Mouse (Mus musculus): Measurements from ENCODE around the gene A030003K21Rik. TPM values are rescaled to one million over a fixed set of nuclear protein-coding genes. Genes with fewer than 3 reads are reported as not detected.
"Not testable (repeated sequence)": the region's sequence is repeated elsewhere in the genome, so short reads cannot be mapped to it uniquely, and the experiment has no call there.

The A030003K21Rik gene
- not detected in 2 replicates for polyA plus RNA-seq (2015; fragmentation: Nextera tagmentation; extraction: Ambion mirVana)

DNA sequence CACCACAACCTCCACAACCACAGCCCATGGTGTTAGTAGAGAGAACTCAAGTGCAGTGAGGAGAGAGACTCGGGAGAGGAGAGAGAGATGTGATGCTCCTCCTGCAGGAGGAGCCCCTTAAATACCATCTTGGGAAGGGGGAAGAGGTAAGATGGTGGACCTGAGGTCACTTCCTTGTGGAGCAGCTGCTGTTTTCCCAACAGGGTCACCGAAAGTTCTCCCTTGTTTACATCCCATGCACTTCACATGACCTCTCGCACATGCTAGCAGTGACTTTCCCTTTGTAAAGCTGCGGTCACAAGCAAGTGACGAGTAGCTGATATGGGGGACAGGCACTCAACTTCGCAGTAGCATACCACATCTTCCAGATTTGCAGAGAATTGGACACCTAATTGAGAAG, at the start of gene A030003K21Rik:
Gene A030003K21Rik, minus strand, starts transcription at position 94 of the 400 bp plus-strand sequence.
- not testable (repeated sequence) for ATAC-seq (ENCODE audit: insufficient read depth, low FRiP score); H3K9ac ChIP-seq (ENCODE audit: low read length); H3K9me3 ChIP-seq (replicated peaks; ENCODE audit: control insufficient read depth, low read length); H3K4me2 ChIP-seq (ENCODE audit: low read depth, low read length); H3K27ac ChIP-seq (ENCODE audit: low read length); H3K36me3 ChIP-seq (ENCODE audit: control insufficient read depth, insufficient read depth, low read length); H3K4me1 ChIP-seq (ENCODE audit: control insufficient read depth, insufficient read depth, low read length); H3K27me3 ChIP-seq (ENCODE audit: control insufficient read depth, insufficient read depth, low read length); H3K4me3 ChIP-seq (replicated peaks; ENCODE audit: low read length)
- WGBS: no CpG with 5 or more reads among the region's 6 CpGs

DNA sequence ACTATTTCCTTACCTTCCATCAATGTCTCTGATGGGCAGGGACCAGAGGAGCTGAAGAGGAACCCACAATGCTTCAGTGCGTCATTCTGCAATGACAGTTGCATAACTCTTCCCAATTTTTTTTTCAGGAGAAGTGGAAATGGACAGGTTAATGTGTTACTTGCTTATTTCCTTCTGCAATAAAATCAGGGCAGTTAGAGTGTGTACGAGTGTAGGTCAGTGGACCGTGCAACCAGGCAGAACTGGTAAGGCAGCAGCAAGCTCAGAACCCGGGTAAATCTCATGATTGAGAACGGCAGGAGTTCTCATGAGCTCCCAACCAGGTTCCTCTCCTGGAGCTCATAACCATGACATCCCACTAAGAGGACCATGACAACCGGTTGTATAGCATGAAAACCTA, 48.9 kb upstream of the A030003K21Rik start:
- no peaks in the 10 kb centered on the region for H3K4me1 ChIP-seq (ENCODE audit: control insufficient read depth, insufficient read depth, low read length)
- WGBS: 89% methylated on average over 6 of the region's 6 CpGs
- H3K4me3 ChIP-seq (replicated peaks; ENCODE audit: low read length): no peak overlapping the region
- no peak overlapping the region for H3K4me2 ChIP-seq (ENCODE audit: low read depth, low read length)
- H3K27me3 ChIP-seq (ENCODE audit: control insufficient read depth, insufficient read depth, low read length): no peaks in the 10 kb centered on the region
- H3K27ac ChIP-seq (ENCODE audit: low read length): no peak overlapping the region
- H3K9ac ChIP-seq (ENCODE audit: low read length): no peak overlapping the region
- no peaks in the 10 kb centered on the region for H3K36me3 ChIP-seq (ENCODE audit: control insufficient read depth, insufficient read depth, low read length)
- ATAC-seq (ENCODE audit: insufficient read depth, low FRiP score): no peak
- no peaks in the 10 kb centered on the region for H3K9me3 ChIP-seq (replicated peaks; ENCODE audit: control insufficient read depth, low read length)

DNA sequence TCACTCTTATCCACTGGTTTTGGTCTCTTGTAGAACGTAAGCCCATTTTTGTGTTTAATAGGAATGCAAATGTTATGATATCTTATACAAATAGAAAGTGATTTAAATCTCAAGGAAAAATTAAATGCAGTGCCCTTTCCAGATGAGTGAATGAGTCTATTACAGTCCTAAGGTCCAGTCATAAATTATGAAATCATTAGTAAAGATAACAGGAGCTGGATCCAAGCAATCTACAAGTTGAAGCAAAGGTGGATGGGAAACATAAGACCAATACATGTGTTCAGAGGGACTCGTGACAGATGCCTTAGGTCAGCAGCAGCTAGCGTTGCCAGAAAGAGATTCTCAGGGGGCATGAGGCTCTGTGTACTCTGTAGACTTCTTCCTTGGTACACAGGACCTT, 48.4 kb upstream of the A030003K21Rik start:
- Histone ChIP-seq H3K4me2 (ENCODE audit: low read depth, low read length) (no peak overlapping the region), H3K27me3 (ENCODE audit: control insufficient read depth, insufficient read depth, low read length) (no peaks in the 10 kb centered on the region), H3K9me3 (replicated peaks; ENCODE audit: control insufficient read depth, low read length) (no peaks in the 10 kb centered on the region), H3K36me3 (ENCODE audit: control insufficient read depth, insufficient read depth, low read length) (no peaks in the 10 kb centered on the region), H3K4me1 (ENCODE audit: control insufficient read depth, insufficient read depth, low read length) (no peaks in the 10 kb centered on the region), H3K27ac (ENCODE audit: low read length) (no peak overlapping the region), H3K4me3 (replicated peaks; ENCODE audit: low read length) (no peak overlapping the region), H3K9ac (ENCODE audit: low read length) (no peak overlapping the region)
- no peak for ATAC-seq (ENCODE audit: insufficient read depth, low FRiP score)
- 66% methylated on average over 3 of the region's 3 CpGs for WGBS

DNA sequence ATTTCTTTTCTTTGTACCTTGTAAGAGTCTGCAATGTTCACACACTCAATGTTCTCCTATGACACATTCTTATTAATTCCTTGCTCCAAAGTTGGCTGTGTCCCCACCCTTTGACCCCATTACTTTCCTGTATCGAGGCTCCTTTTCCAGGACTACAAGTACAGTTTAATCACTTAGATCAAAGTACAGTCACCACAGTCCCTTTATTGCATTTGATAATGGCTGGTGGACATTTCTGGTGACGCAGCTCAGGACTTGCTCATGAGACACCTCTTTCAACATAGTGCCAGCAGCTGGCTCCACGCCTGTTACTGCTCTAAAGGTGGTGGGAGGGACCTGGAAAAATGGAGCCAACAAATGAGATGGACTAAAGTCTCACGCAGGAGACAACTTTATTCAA, 47.9 kb upstream of the A030003K21Rik start:
- no peaks in the 10 kb centered on the region for H3K4me1 ChIP-seq (ENCODE audit: control insufficient read depth, insufficient read depth, low read length)
- H3K9ac ChIP-seq (ENCODE audit: low read length): no peak overlapping the region
- no peak overlapping the region for H3K27ac ChIP-seq (ENCODE audit: low read length)
- WGBS: 50% methylated on average over 4 of the region's 4 CpGs
- H3K4me3 ChIP-seq (replicated peaks; ENCODE audit: low read length): no peak overlapping the region
- no peak overlapping the region for H3K4me2 ChIP-seq (ENCODE audit: low read depth, low read length)
- peak; percentile 74 for ATAC-seq (ENCODE audit: insufficient read depth, low FRiP score)
- no peaks in the 10 kb centered on the region for H3K9me3 ChIP-seq (replicated peaks; ENCODE audit: control insufficient read depth, low read length)
- H3K27me3 ChIP-seq (ENCODE audit: control insufficient read depth, insufficient read depth, low read length): no peaks in the 10 kb centered on the region
- H3K36me3 ChIP-seq (ENCODE audit: control insufficient read depth, insufficient read depth, low read length): no peaks in the 10 kb centered on the region

DNA sequence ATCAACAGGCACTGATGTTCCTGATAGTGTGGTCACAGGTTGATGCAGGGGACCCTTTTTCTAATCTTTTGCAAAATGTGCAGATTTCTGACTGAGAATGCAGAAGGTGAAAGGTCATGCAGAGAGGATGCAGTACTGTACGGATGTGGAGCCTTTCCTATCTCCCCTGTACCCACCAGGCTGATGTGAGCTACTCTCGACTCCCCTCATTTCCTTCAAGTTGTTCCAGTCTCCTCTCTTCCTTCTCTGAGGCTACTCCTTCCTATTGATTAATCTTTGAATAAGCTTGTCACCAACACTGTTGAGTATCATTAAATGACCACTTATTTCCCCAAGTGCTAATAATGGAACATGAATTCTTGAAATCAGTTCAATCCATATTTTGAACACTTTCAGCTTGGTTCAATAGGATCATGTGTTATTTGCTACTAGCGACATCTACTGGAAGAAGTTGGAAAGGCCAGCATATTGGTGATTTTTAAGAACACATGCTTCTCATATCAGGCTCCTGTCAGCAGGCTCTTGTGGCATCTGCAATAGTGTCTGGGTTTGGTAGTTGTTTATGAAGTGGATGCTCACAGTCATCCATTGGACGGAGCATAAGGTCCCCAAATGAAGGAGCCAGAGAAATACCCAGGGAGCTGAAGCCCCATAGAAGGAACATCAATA, 44.5 kb upstream of the A030003K21Rik start:
- Histone ChIP-seq H3K27me3 (ENCODE audit: control insufficient read depth, insufficient read depth, low read length) (no peaks in the 10 kb centered on the region), H3K4me3 (replicated peaks; ENCODE audit: low read length) (no peak overlapping the region), H3K4me1 (ENCODE audit: control insufficient read depth, insufficient read depth, low read length) (no peaks in the 10 kb centered on the region), H3K27ac (ENCODE audit: low read length) (no peak overlapping the region), H3K9ac (ENCODE audit: low read length) (no peak overlapping the region), H3K9me3 (replicated peaks; ENCODE audit: control insufficient read depth, low read length) (peaks cover 6% of the 10 kb centered on the region; the same call in 1 of the 2 replicates), H3K4me2 (ENCODE audit: low read depth, low read length) (no peak overlapping the region), H3K36me3 (ENCODE audit: control insufficient read depth, insufficient read depth, low read length) (no peaks in the 10 kb centered on the region)
- ATAC-seq (ENCODE audit: insufficient read depth, low FRiP score): no peak
- 26% methylated on average over 4 of the region's 4 CpGs for WGBS

DNA sequence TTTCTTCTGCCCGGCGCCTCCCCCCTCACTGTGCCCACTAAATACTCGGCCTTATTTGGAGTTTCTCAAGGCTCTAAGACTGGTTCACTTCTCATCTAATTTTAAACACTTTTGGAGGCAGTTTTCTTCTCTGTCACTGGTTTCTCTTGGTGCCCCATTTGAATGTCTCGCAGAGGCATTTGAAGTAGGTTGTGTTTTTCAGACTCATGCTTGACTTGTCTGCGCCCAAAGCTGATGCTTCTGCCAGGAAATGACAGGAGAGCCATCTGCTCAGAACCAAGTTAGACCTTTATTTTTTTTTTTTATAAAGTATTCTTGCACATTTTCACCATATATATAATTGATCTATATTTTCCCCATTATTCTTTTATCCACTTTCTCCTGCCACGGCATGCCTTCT, 43.5 kb upstream of the A030003K21Rik start:
- Histone ChIP-seq H3K27me3 (ENCODE audit: control insufficient read depth, insufficient read depth, low read length) (no peaks in the 10 kb centered on the region), H3K4me1 (ENCODE audit: control insufficient read depth, insufficient read depth, low read length) (no peaks in the 10 kb centered on the region), H3K9me3 (replicated peaks; ENCODE audit: control insufficient read depth, low read length) (peaks cover 6% of the 10 kb centered on the region; the same call in 1 of the 2 replicates), H3K27ac (ENCODE audit: low read length) (no peak overlapping the region), H3K36me3 (ENCODE audit: control insufficient read depth, insufficient read depth, low read length) (no peaks in the 10 kb centered on the region), H3K4me2 (ENCODE audit: low read depth, low read length) (no peak overlapping the region), H3K9ac (ENCODE audit: low read length) (no peak overlapping the region), H3K4me3 (replicated peaks; ENCODE audit: low read length) (no peak overlapping the region)
- no peak for ATAC-seq (ENCODE audit: insufficient read depth, low FRiP score)
- 89% methylated on average over 6 of the region's 6 CpGs for WGBS

DNA sequence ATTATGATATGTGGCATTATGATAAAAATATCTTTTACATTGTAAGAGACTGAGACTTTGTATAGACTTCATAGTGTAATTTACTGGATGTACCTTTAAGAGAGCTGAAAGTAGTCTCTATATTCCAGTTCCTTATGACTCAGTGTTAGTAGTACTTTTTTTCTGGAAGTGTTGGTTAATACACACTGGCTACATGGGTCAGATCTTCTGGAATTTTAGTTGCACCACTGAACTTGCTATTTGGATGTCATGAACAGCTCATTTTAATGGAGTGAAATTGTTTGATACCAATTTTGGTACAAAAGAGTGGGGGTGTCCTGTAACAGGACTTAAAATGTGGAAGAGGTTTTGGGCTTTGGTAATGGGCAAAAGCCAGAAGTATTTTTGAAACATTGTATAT, 34.7 kb upstream of the A030003K21Rik start:
- H3K9ac ChIP-seq (ENCODE audit: low read length): no peak overlapping the region
- H3K9me3 ChIP-seq (replicated peaks; ENCODE audit: control insufficient read depth, low read length): no peaks in the 10 kb centered on the region
- H3K27ac ChIP-seq (ENCODE audit: low read length): no peak overlapping the region
- no peak overlapping the region for H3K4me2 ChIP-seq (ENCODE audit: low read depth, low read length)
- H3K4me1 ChIP-seq (ENCODE audit: control insufficient read depth, insufficient read depth, low read length): no peaks in the 10 kb centered on the region
- no peaks in the 10 kb centered on the region for H3K27me3 ChIP-seq (ENCODE audit: control insufficient read depth, insufficient read depth, low read length)
- no peak for ATAC-seq (ENCODE audit: insufficient read depth, low FRiP score)
- H3K36me3 ChIP-seq (ENCODE audit: control insufficient read depth, insufficient read depth, low read length): no peaks in the 10 kb centered on the region
- no peak overlapping the region for H3K4me3 ChIP-seq (replicated peaks; ENCODE audit: low read length)

DNA sequence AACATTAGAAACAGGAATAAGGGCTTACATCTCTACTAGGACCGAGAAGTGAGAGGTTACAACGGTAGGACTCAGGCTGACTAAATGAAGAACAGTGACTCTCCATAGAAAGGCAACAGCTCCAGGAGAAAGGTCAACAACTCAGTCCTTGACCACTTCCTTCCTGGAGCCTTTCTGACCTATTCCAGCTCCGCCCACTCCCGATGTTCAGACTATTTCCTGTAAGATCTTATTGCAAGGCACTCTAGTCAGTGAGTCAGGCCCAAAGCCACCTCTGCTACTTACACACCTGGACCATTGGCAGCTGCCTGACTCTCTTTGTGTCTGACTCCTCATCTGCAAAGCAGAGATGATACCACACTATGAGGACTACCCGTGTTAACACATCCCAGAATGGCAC, 32.6 kb upstream of the A030003K21Rik start:
- no peak for ATAC-seq (ENCODE audit: insufficient read depth, low FRiP score)
- H3K9me3 ChIP-seq (replicated peaks; ENCODE audit: control insufficient read depth, low read length): no peaks in the 10 kb centered on the region
- 84% methylated on average over 5 of the region's 5 CpGs for WGBS

DNA sequence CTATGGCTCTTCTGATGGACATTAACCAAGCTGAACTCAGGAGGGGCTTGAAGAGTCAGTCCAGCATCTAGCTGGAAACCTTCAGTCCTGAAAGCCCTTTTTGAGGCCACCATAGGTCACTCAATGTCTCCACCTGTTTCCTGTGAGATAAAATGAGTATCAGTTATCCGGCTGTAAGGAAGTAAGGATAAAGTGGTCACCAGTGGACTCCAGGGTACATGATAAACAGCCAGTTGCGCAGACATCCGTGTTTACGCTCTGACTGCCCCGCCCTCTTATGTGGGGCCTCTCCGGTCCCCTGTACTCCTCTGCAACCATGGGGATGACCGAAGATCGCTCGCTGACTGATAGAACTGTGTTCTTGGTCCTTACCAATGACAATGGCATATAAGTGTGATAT, 31.2 kb upstream of the A030003K21Rik start:
- Histone ChIP-seq H3K4me2 (ENCODE audit: low read depth, low read length) (no peak overlapping the region), H3K4me1 (ENCODE audit: control insufficient read depth, insufficient read depth, low read length) (0 out of 2 replicates have a peak, but pooled peaks cover 5% of the 10 kb centered on the region), H3K27ac (ENCODE audit: low read length) (no peak overlapping the region), H3K36me3 (ENCODE audit: control insufficient read depth, insufficient read depth, low read length) (no peaks in the 10 kb centered on the region), H3K9me3 (replicated peaks; ENCODE audit: control insufficient read depth, low read length) (no peaks in the 10 kb centered on the region), H3K9ac (ENCODE audit: low read length) (no peak overlapping the region), H3K27me3 (ENCODE audit: control insufficient read depth, insufficient read depth, low read length) (no peaks in the 10 kb centered on the region), H3K4me3 (replicated peaks; ENCODE audit: low read length) (no peak overlapping the region)
- 64% methylated on average over 9 of the region's 9 CpGs for WGBS
- peak; percentile 58; the same call in 1 of the 2 replicates for ATAC-seq (ENCODE audit: insufficient read depth, low FRiP score)

More for the DNA sequence above, 32.6 kb upstream of the A030003K21Rik start:
- Histone ChIP-seq H3K27ac (ENCODE audit: low read length) (no peak overlapping the region), H3K4me2 (ENCODE audit: low read depth, low read length) (no peak overlapping the region), H3K27me3 (ENCODE audit: control insufficient read depth, insufficient read depth, low read length) (no peaks in the 10 kb centered on the region), H3K4me1 (ENCODE audit: control insufficient read depth, insufficient read depth, low read length) (0 out of 2 replicates have a peak, but pooled peaks cover 5% of the 10 kb centered on the region), H3K36me3 (ENCODE audit: control insufficient read depth, insufficient read depth, low read length) (no peaks in the 10 kb centered on the region), H3K4me3 (replicated peaks; ENCODE audit: low read length) (no peak overlapping the region), H3K9ac (ENCODE audit: low read length) (no peak overlapping the region)
